Mouse (Mus musculus) small intestine, adult 2 months (tissue): Measurements from ENCODE around the gene Cpne6.
A peak's percentile ranks its signal among the peaks of the same experiment; 100 is the strongest.

Source experiments
- CTCF ChIP-seq: fragments of 200-500 bp; IDR thresholded peaks from 2 replicates; pipeline ENCODE4 v1.5.1; 2012; ENCODE audit warnings: low read depth, mild to moderate bottlenecking, control low read depth, inconsistent platforms, low read length, moderate library complexity, mixed read lengths; ENCODE audit not compliant: insufficient replicate concordance, insufficient read length; ENCODE audit errors: extremely low read depth
- POLR2A ChIP-seq: fragments of 200-500 bp; IDR thresholded peaks from 2 replicates; pipeline ENCODE4 v1.6.1; 2012; ENCODE audit warnings: low read depth, mild to moderate bottlenecking, control low read depth, inconsistent platforms, low read length, moderate library complexity

DNA sequence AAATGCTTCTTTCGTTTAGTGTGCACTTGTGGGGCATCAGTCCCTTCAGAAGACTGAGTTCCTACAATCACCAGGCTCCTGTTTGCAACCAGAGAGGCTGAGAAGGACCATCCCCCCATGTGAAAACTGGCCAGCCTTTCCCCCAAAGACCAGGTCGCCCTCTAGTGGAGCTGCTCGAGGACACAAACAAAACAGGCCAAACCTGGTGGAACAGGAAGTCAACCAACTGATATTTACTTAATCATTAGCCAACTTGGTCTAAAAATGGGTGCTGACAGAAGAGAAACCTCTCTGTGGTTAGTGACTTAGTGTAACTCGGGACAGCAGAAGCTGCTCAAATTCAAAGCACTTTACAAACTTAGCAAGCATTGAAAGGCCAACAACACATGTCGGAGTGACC, 46.8 kb downstream of the Cpne6 start:
- TF ChIP-seq CTCF (peak; percentile 91; the same call in 1 of the 2 replicates), POLR2A (no peak)
